Mouse (Mus musculus): ENCODE measurements around the gene Ssh2.

Ssh2 gene

GRCm38 (mm10) chr11:77507426-77507825 lies 291.3 kb downstream of the Ssh2 start:
- DNase-seq (ENCODE audit: low spot score in 2 of 2): no peak

- DNase-seq (ENCODE audit: low spot score in 2 of 2): peak; percentile 75 to 84
These were observed 292.3 kb downstream of the Ssh2 start for GRCm38 (mm10) chr11:77508068-77509021.

Data from natural killer cell, adult 2 months (primary cell).